Mouse (Mus musculus): Measurements from ENCODE around the gene Samd14.
"Not testable (repeated sequence)": the region's sequence is repeated elsewhere in the genome, so short reads cannot be mapped to it uniquely, and the experiment has no call there.

The Samd14 gene

DNA sequence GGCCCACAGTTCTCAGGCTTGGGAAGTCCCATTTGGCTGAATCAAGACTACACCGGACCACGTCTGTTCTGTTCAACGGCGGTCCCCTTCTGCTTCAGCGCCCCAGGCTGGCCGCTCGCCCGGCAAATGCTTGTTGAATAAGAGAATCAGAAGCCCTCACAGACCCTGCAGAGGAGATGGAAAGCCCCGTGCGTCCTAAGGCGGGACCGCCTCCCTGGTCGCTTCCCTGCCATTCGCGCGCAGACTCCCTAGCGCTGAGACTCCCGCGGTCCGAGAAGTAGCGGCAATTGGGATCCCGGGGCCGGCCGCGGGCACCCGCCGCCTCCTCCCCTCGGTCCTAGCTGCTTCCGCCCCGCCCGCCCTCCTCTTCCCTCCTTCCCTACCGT, at the start of gene Samd14:
Gene Samd14, plus strand, starts transcription at position 251 of the 386 bp plus-strand sequence.
- peak; percentile 75 for DNase-seq (ENCODE audit: low read depth, low spot score)

DNA sequence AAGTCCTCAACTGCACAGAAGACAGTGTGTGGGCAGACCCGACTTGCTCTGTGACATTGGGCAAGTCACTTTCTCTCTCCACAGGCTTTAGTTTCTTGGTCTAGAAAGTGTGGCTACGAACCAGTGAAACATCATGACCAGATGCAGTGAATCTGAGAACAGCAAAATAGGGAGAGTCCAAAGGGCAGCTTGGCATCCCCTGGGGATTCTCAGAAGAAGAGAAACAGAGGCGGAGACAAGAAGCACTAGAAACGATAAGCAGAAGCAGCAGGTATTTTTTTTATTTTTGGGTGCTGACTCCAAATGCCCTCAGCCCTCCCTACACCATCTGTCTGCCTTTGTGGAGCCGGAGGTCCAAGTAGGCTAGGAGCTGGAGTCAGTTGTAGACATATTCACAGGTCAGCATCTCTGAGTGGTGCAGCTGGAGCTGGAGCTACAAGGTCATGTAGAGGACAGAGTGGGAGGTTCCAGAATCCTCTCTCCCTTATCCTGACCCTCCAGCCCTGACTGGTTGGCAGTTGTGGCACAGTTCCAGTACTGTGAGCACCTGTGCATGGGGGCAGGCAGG, 47.1 kb upstream of the Samd14 start:
- no peak for DNase-seq (ENCODE audit: low read depth, low spot score)

DNA sequence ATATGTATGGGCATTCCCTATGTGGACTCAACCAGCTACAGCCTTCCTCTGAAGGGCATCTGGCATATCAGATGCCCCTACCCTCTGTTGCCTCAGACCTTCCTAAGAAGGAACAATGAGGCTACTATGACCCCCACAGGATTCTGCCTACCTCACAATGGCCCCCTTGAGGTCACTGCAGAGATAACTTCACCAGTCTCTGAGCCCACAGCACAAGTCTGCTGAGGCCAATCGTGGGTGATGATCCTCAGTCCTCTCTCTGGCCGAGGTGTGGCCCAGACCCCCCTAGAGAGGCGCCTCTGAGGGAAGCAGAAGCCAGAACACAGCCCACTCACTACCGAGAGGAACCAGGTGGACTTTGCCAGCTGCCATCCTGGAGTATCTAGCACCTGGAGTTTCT, 42.3 kb upstream of the Samd14 start, which contains the start of gene Hils1:
Gene Hils1, plus strand, starts transcription at position 175 of the 400 bp plus-strand sequence.
- DNase-seq (ENCODE audit: low read depth, low spot score): no peak

DNA sequence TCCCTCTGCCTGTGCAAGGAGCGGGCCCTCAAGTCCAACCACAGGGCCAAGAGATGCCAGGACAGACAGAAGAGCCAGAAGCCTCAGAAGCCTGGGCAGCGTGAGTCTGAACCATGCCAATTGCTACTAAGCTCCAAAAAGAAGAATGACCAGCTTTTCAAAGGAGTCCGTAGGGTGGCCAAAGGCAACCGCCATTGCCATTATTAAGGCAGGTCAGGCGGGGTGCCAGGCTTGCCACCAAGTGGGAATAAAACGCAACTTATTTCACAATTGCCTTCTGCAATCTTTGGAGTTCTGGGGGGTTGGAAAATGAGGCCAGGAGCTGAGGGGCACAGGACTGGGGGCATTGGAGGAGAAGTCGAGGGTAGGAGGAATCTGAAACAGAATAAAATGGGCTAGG, 41.5 kb upstream of the Samd14 start:
- no peak for DNase-seq (ENCODE audit: low read depth, low spot score)

DNA sequence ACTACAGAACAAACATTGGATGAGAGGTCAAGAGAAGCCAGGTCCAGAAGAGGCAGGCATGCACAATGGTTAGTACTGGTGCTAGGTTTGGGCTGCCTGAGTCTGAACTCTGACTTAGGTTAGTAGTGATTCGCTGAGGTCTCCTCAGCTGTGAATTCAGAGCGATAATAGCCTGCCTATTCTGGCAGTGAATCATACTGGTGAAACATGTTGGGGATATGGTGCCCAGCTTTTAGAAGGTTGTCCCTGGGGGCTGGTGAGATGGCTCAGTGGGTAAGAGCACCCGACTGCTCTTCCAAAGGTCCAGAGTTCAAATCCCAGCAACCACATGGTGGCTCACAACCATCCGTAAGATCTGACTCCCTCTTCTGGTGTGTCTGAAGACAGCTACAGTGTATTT, 40.0 kb upstream of the Samd14 start:
- not testable (repeated sequence) for DNase-seq (ENCODE audit: low read depth, low spot score)

DNA sequence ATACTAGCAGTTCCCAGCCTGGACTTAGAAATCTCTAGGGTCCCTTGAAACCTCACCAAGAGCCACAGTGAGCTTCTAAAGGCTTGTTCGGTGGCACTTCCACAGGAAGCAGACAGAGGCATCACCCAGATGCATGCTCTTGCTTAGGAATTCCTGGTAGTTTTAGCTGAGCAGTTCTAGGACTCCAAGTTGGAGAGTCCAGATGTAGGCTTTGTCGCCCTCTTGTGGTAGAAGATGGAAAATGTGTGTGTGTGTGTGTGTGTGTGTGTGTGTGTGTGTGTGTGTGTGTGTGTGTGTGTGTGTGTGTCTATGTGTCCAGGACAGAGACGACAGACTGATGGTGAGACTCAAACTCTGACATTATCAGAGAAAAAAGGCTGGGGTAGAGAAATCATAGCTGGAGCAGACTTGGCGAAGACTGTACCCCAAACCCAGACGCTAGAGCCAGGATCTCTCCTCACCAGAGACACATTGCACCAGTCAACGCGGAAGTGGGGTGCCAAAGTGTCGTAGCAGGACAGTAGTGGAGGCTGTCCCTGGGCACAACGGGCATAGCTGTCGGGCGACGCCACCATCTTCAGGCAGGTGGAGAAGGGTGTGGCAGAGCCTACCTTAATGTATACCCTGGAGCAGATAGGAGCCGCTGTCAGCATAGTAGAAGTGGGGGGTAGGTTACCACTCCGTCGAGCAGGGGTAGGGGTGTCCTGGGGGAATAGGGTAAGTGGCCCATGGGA, 39.3 kb upstream of the Samd14 start:
- DNase-seq (ENCODE audit: low read depth, low spot score): peak; percentile 84

DNA sequence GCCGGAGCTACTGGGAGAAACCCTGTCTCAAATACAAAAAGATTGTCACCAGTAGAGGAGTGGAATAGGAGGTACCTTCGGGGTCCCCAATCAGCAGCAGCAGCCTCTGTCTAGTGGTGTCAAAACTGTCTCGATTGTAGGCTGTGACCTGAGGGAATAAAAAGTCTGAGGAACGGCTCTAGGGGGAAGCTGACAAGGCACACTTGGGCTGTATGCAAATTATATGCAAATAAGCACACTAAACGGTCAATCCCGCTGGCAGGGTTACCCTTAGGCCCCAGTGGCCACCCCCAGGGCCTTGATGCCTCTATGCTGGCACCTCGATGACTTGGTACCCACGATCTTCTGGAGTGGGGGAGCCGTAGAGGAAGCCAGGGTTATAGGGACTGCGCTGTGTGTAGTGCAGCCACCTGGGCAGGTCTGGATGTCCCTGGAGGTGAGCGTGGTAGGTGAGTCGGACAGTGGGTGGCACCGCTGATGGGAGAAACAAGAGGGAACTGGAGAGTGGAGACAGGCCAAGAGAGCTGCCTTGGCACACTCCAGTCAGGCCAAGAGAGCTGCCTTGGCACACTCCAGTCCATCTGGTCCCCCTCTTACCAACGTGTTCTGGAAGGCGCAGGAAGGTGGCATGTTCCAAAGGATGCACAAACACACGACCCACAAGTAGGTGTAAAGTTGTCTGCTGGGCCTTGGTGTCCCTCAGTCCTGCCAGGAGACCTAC, 37.6 kb upstream of the Samd14 start:
- no peak for DNase-seq (ENCODE audit: low read depth, low spot score)

DNA sequence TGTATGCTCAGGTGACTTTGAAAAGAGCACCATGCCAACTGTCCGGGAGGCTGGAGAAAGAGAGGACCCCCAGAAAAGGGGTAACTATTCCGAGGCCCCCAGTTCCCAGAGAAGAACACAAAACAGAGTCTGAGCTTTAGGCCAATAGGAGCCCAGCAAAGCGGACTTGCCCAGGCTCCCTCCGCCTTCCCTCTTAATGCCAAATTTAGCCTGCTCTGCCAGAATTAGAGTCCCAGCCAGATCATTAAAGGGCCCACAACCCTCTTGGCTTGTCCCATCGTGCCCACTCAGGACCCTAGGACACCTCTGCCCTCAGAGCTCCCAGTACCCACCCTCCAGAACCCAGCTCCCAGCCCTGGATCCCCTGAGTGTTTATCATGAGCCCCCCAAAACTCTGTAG, 36.8 kb upstream of the Samd14 start:
- DNase-seq (ENCODE audit: low read depth, low spot score): no peak

DNA sequence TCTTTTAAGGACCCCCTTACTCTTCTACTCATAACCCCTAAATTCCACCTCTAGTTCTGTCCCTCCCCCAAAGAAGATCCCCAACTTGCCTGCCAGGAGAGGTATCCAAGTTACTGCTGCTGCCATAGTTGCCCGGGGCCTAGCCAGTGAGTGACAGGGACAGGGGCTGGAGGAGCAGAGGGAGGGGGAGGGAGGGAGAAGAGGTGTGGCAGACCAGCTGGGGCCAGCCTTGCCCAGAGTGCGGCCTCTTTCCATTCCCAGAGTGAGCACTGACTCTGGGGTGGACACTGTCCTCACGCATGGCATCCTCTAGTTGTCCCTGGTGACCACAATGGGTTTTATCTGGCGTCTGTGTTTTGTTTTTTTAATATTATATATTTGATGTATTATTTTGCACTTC, 36.4 kb upstream of the Samd14 start:
- DNase-seq (ENCODE audit: low read depth, low spot score): no peak

DNA sequence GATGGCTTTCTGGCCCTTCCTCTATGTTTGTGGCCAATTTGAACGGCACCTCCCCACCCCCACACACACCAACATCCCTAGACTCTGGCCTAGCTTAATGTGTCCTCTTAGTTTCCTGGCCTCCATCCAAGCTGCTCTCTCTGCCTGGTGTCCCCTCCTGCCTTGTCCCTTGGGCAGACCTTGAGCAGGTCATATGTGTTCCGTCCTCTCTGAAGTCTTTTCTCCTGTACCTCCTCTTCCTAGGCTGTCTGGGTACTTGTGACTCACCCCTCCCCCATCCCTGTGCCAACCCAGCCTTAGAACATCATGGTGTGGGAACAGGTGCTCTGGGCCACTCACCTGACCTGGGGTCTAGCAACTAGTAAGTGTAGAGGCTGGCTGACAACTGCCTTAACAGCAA, 34.7 kb upstream of the Samd14 start:
- DNase-seq (ENCODE audit: low read depth, low spot score): no peak

DNA sequence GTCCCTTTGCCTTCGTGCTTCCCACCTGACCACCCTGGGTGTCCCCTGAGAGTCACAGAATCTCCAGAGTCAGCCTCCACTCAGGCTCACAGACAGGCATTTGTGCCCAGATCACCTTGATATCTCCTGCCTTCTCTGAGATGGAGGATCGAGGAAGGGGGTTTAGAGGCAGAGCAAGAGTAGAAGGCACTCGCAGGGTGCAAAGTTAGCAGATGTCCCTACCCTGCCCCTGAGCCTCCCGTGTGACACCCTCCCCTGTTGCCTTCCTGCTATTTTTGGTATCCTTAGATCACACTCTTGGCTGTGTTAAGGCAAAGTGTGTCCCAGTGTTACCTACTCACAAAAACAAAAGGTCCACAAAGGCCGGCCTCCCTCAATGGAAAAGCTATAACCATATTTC, 33.5 kb upstream of the Samd14 start, which contains the start of gene Sgca:
Gene Sgca, minus strand, starts transcription at position 129 of the 400 bp plus-strand sequence.
- DNase-seq (ENCODE audit: low read depth, low spot score): no peak

DNA sequence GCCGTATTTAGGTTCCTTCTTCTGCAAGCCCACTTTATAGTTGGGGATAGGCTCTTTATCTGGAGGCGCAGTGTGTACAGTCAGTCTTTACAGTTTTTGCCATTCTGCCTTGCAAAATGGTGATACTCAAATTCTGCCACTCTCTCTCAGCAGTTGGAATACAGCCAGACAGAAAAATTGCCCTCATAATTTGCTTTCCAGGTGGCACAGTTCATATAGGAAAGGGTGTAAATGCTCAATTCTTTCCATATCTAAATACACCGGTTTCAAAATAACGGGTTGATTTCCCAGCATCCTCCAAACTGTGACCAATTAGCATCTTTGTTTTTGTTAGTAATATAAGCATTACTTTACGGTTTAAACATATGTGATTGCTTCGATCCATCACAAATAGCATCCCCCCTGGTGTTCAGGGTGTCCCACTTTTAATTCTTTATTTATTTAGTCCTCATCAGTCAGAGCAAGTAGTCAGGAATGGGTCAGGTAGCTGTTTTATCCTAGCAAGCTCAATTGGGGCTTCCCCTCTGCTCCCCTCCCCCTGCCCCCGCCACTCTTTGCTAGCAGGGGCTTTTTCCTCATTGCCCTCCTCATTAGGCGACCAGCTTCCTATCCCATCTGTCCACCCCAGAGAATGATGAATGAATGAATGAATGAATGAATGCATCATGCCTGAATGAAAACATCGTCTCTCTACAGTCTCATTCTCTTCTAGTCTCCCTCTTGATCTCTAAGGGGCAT, 31.3 kb upstream of the Samd14 start:
- no peak for DNase-seq (ENCODE audit: low read depth, low spot score)

DNA sequence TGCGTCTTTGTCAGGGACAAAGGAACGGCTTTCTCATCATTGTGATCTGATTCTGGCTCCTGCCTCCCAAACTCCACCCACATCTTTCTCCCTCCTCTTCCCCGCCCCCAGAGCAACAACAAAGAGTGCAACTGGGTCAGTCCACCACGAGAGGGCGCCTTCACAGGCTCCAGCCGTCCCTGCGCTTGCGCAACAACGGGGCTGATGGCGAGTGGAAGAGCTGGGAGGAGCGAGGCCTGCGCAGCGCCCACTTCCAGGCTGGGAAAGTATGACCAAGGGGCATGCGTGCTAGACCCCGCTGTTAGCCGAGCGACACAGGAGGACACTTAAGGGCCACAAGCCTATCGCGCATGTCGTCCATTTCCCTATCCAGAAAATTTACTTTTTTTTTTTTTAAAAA, 30.7 kb upstream of the Samd14 start:
- peak; percentile 96 for DNase-seq (ENCODE audit: low read depth, low spot score)

DNA sequence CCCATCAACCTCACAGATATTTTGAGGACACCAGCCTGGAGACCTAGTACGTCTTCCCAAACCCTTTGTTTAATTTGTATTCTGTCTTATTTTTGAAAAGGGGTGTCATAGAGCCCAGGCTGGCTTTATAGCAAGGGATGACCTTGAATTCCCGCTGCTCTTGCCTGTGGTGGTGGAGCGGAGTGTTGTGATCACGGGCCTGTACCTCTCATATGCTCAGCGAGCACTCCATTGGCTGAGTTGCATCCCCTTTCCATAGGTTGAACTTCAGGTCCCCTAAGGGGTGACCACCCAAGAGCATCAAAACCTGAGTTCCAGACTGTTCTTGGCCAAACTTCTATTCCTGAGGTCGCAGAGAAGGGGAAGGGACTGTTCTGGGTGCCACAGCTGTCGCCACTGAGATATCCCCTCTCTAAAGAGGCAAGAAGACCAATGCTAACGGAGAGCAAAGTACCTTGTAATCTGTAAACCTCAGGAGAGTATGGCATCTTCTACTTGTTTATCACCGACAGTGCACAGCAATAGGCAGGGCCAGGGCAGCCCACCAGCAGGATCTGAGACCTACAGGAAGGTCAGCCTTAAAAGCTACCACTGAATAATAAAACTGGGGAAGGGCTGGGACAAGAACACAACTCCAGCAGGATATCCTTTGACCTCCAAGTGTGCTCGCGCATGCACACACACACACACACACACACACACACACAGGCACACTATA, 30.1 kb upstream of the Samd14 start:
- DNase-seq (ENCODE audit: low read depth, low spot score): no peak

DNA sequence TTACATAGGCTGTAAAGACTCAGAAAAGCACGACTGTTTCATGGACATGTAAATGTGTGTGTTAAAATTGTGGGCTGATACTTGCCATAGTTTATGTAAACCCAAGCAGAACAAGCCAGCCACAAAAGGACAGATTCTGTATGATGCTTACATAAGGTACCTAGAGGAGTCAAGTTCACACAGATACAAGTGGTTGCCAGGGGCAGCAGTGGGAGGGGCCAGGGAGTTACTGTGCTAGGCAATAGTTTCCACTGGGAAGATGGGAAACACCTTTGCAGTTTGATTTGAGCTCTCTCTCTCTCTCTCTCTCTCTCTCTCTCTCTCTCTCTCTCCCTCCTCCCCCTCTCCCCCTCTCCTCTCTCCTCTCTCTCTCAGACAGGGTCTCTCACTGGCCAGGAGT, 24.5 kb upstream of the Samd14 start:
- DNase-seq (ENCODE audit: low read depth, low spot score): no peak

DNA sequence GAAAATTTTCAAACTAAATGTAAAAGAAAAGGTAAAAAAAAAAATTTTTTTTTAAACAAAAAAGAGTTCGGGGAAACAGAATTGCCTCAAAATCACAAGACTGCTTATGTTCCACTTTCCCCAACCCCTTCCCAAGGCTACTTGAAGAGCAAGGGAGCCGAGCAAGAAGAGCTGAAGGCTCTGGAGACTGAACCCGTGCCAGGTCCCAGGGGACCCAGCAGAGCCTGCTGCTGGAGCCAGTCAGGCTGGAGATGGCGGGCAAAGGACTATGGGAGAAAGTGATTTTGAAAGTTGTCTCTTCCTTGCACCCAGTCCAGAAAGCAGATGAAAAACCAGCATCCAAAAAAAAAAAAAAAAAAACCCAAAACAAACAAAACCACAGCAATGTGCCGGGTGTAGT, 23.9 kb upstream of the Samd14 start:
- DNase-seq (ENCODE audit: low read depth, low spot score): no peak

DNA sequence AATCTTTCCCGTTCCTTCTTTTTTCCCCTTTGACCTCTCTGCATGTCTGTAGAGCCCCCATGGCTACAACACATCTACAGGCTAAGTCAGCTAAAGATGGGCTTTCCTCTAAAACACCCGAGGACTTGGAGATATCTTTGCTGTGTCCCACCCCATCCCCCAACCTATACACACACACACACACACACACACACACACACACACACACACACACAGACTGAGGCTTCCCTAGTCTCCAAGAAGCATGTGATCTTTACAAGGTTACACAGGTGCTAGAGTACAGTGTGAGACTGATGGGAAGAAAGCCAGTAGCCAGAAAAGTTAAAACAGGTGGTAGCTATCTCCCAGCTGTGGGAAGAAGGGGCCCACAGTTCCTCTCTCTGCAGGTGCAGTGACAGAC, 23.2 kb upstream of the Samd14 start:
- DNase-seq (ENCODE audit: low read depth, low spot score): no peak

DNA sequence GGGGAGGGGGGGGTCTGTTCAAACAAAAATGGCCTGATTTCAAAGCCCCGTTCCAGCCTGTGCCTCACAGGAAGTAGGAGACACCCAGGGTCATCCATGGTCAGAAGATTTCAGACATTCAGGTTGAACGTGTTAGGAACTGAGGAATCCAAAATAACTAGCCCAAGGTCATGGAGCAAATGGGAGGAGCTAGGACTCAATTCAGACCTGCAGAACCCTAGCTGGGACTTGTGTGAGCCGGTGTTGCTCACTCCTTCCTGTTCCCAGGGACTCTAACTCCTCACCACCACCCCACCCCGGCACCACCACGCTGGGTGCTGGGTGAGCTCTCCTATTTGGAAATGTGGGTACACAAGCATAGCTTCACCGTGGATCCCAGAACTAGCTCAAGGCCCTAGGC, 22.3 kb upstream of the Samd14 start:
- DNase-seq (ENCODE audit: low read depth, low spot score): peak; percentile 88

DNA sequence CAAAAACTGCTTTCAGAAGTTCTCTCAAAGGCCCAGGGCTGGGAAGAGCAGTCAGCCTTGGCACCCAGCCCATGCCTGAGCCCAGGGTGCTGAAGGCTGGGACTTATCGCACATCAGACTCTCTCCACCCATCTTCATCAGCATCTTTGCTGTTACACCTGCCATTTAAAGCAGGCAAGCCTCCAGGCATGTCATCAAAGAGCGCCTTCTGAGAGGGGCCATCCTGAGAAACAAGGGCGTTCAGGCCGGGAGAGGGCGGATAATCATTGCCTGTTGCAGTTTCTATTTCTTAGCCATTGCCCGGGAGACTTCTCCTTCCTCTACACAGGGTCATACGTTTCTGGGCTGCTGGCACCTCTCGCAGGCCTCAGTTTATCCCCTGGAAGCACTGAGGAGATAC, 21.8 kb upstream of the Samd14 start:
- peak; percentile 73 for DNase-seq (ENCODE audit: low read depth, low spot score)

DNA sequence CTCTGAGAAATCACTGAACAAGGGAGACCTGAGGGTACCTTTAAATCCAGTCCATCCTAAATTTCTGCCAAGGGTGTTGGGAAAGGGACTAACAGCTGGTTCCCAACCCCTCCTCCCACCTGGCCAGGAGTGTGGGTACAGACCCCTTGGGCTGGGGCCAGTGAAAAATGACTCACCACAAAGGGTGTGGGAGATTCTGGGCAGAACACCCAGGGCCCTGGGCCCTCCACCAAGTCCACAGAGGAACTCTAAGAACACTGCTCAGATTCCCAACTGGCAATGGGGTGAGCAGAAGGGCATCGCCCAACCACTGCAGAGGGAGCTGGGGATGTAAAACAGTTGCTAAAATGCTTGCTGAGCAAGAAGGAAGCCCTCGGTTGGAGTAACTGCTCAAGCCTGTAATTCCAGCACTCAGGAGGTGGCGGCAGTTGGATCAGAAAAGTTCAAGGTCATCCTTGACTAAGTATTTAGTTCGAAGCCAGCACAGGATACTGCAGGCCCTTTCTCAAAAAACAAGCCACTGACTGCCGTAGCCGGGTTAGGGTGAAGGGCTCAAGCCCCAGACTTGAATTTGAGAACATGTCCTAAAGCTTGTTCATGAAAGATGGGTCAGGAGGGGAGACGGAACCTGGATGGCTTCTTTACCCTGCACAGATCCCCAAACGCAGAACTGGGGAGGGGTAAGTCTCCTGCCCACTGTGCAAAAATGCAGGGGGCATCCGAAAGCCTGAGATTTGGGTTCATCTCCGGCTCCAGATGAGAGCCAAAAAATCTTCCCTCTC, 20.7 kb upstream of the Samd14 start:
- DNase-seq (ENCODE audit: low read depth, low spot score): no peak

DNA sequence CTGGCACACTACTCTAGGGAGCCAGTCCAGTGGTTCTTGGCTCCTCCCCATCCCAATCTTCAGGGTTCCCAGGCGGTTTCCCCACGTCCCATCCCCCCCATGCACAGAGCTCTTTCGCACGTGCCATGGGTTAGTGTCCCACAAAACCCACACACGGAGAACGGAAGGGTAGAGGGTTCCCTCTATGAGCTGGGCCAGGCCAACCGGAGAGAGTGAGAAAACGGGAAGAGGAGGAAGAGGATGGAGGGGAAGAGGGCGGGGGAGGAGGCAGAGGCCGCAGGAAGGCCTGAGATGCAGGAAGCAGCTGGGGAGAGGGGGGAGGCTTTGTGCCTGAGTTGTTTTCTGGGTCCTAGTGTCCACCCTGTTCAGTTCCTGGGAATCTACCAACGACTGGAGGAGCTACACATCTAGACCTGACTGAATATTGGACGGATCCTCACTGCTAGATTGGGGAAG, 20.1 kb upstream of the Samd14 start:
- peak; percentile 90 for DNase-seq (ENCODE audit: low read depth, low spot score)

Measured in ZHBTc4 (cell line).